Mouse (Mus musculus) brain, adult 10 weeks (tissue): Measurements from ENCODE around the gene S100a10. TPM values are rescaled to one million over a fixed set of nuclear protein-coding genes. Genes with fewer than 3 reads are reported as not detected.

Source experiments
- polyA plus RNA-seq: library from polyadenylated mRNA; stranded (reverse); fragments of 350-450 nt; fragmentation: Illumina TruSeq; extraction: RNeasy Lipid Tissue Mini Kit (QIAGEN cat#74804); gene quantifications from one replicate; pipeline ENCODE4 v1.2.3, GENCODE M21; 2015; ENCODE audit warnings: low read depth, low replicate concordance

The S100a10 gene
- 99.2 TPM for polyA plus RNA-seq

GRCm38 (mm10) chr3:93554981-93555877 is at the start of gene S100a10:
TSS of gene S100a10 (plus strand) at chr3:93555080.

GRCm38 (mm10) chr3:93520330-93521193 is 34.3 kb upstream of the S100a10 start, which contains the start of gene S100a11:
TSS of gene S100a11 (plus strand) at chr3:93520488.

Other genes starting within 250 kb of the S100a10 start
- gene Hrnr, start 235.3 kb upstream of the S100a10 start, polyA plus RNA-seq: not detected
- not detected for gene Rptn, start 161.4 kb upstream of the S100a10 start, polyA plus RNA-seq
- 2.4 TPM for gene Tchh, start 112.8 kb upstream of the S100a10 start, polyA plus RNA-seq
- gene Tchhl1, start 86.3 kb upstream of the S100a10 start, polyA plus RNA-seq: not detected
- gene S100a11, start 34.6 kb upstream of the S100a10 start, polyA plus RNA-seq: 28.0 TPM
- gene Tdpoz2, start 97.6 kb downstream of the S100a10 start, polyA plus RNA-seq: not detected
- gene Tdpoz1, start 121.2 kb downstream of the S100a10 start, polyA plus RNA-seq: not detected
- not detected for gene Gm37596, start 138.0 kb downstream of the S100a10 start, polyA plus RNA-seq
- not detected for gene Gm5773, start 217.9 kb downstream of the S100a10 start, polyA plus RNA-seq
- not detected for gene Tdpoz4, start 241.3 kb downstream of the S100a10 start, polyA plus RNA-seq